Mouse (Mus musculus): ENCODE measurements at regions not wholly inside any gene's neighbourhood (a gene's known extent, or its start where the extent isn't known, plus 50 kb on each side); places are given as distances from the start of the nearest gene placed in this dataset.

GRCm38 (mm10) chr10:117576154-117576859 is 53.0 kb upstream of the Cpm start:
- TF ChIP-seq CTCF (IDR thresholded peaks at IDR 0.05; ENCODE audit: low read depth) (no peak), EP300 (IDR thresholded peaks at IDR 0.05; ENCODE audit: low read depth) (no peak)
